18 mouse cellular contexts compared by ENCODE assay signal in genomic region chr8:48507719-48508501, GRCm38 (mm10).
DNase-seq lines count a peak whose midpoint lies in the region; ATAC-seq and TF ChIP-seq lines count a peak whose summit lies in the region.
"Had no signal": no experiment of that assay in that cellular context is flagged by ENCODE, and none has a peak within 500 bp of the region (broad histone marks: within the 10 kb centered on the region; RNA-seq: fewer than 3 reads in every experiment).

No protein-coding gene starts in this region.

- H3K27me3 ChIP-seq in hindbrain, embryonic 14.5 days (ENCODE audit: control insufficient read depth, insufficient read depth, low read length), result no peaks in the 10 kb centered on the region
- H3K27me3 ChIP-seq in hindbrain, embryonic 10.5 days (ENCODE audit: insufficient read depth, poor library complexity, severe bottlenecking), result no peaks in the 10 kb centered on the region
- no peaks in the 10 kb centered on the region for H3K27me3 ChIP-seq in midbrain, embryonic 11.5 days (ENCODE audit: control insufficient read depth, insufficient read depth, low read length)
- no peaks in the 10 kb centered on the region for H3K27me3 ChIP-seq in midbrain, postnatal 0 days (ENCODE audit: insufficient read depth, low read length)
- no peaks in the 10 kb centered on the region for H3K27me3 ChIP-seq in embryonic facial prominence, embryonic 13.5 days
- no peaks in the 10 kb centered on the region for H3K27me3 ChIP-seq in limb, embryonic 12.5 days
- H3K27me3 ChIP-seq: heart, embryonic 15.5 days; intestine, embryonic 15.5 days; stomach, embryonic 15.5 days had no signal

- no peaks in the 10 kb centered on the region for H3K9me3 ChIP-seq in hindbrain, embryonic 14.5 days (ENCODE audit: control insufficient read depth, low read length)
- no peaks in the 10 kb centered on the region for H3K9me3 ChIP-seq in hindbrain, embryonic 10.5 days
- no peaks in the 10 kb centered on the region for H3K9me3 ChIP-seq in midbrain, embryonic 11.5 days (ENCODE audit: control insufficient read depth, low read length)
- H3K9me3 ChIP-seq in midbrain, postnatal 0 days (ENCODE audit: low read length), result no peaks in the 10 kb centered on the region
- H3K9me3 ChIP-seq in embryonic facial prominence, embryonic 13.5 days, result no peaks in the 10 kb centered on the region
- H3K9me3 ChIP-seq in limb, embryonic 12.5 days, result no peaks in the 10 kb centered on the region
- H3K9me3 ChIP-seq: heart, embryonic 15.5 days; intestine, embryonic 15.5 days; stomach, embryonic 15.5 days had no signal

- no peak for DNase-seq in hindbrain, embryonic 14.5 days (ENCODE audit: low spot score)
- no peak for DNase-seq in hindbrain, embryonic 10.5 days (ENCODE audit: low spot score)
- no peak for DNase-seq in midbrain, embryonic 11.5 days (ENCODE audit: low spot score, missing footprints)
- no peak for DNase-seq in midbrain, postnatal 0 days (ENCODE audit: low spot score)
- no peak for DNase-seq in urinary bladder, postnatal 36 days (ENCODE audit: low spot score in 2 of 2)
- DNase-seq: adrenal gland, postnatal 10 days; cerebellum, adult 2 months; lung, adult 2 months; lung, postnatal 4 days; spleen, adult 18-20 months; thymus, postnatal 14 days had no signal

- no peak overlapping the region for H3K9ac ChIP-seq in hindbrain, embryonic 14.5 days
- H3K9ac ChIP-seq in midbrain, embryonic 11.5 days (ENCODE audit: low read length), result no peak overlapping the region
- no peak overlapping the region for H3K9ac ChIP-seq in midbrain, postnatal 0 days (replicated peaks; ENCODE audit: low read length, poor library complexity, severe bottlenecking)
- no peak overlapping the region for H3K9ac ChIP-seq in embryonic facial prominence, embryonic 13.5 days
- H3K9ac ChIP-seq in limb, embryonic 12.5 days (replicated peaks), result no peak overlapping the region
- H3K9ac ChIP-seq: heart, embryonic 15.5 days; intestine, embryonic 15.5 days; stomach, embryonic 15.5 days had no signal

- H3K27ac ChIP-seq in hindbrain, embryonic 14.5 days, result peak overlapping the region; percentile 83; the same call in 1 of the 2 replicates
- no peak overlapping the region for H3K27ac ChIP-seq in hindbrain, embryonic 10.5 days
- H3K27ac ChIP-seq in midbrain, embryonic 11.5 days (ENCODE audit: low read depth, low read length), result no peak overlapping the region
- no peak overlapping the region for H3K27ac ChIP-seq in midbrain, postnatal 0 days (ENCODE audit: low read depth, low read length)
- no peak overlapping the region for H3K27ac ChIP-seq in embryonic facial prominence, embryonic 13.5 days
- H3K27ac ChIP-seq in limb, embryonic 12.5 days, result peak overlapping the region; percentile 35; the same call in 1 of the 2 replicates
- H3K27ac ChIP-seq: heart, embryonic 15.5 days; intestine, embryonic 15.5 days; stomach, embryonic 15.5 days had no signal

- H3K36me3 ChIP-seq in hindbrain, embryonic 14.5 days (replicated peaks; ENCODE audit: control insufficient read depth, insufficient read depth), result no peaks in the 10 kb centered on the region
- H3K36me3 ChIP-seq in hindbrain, embryonic 10.5 days, result peaks cover 21% of the 10 kb centered on the region
- H3K36me3 ChIP-seq in midbrain, embryonic 11.5 days (ENCODE audit: control insufficient read depth, insufficient read depth, low read length), result no peaks in the 10 kb centered on the region
- no peaks in the 10 kb centered on the region for H3K36me3 ChIP-seq in midbrain, postnatal 0 days (ENCODE audit: insufficient read depth, low read length)
- H3K36me3 ChIP-seq in embryonic facial prominence, embryonic 13.5 days, result no peaks in the 10 kb centered on the region
- H3K36me3 ChIP-seq in limb, embryonic 12.5 days, result no peaks in the 10 kb centered on the region
- H3K36me3 ChIP-seq: heart, embryonic 15.5 days; intestine, embryonic 15.5 days; stomach, embryonic 15.5 days had no signal

- H3K4me2 ChIP-seq in hindbrain, embryonic 14.5 days (replicated peaks), result 0 out of 2 replicates have a peak overlapping the region, but pooled peaks have one; percentile 66
- H3K4me2 ChIP-seq in midbrain, embryonic 11.5 days, result no peak overlapping the region
- H3K4me2 ChIP-seq in midbrain, postnatal 0 days (ENCODE audit: low read depth, low read length, poor library complexity, severe bottlenecking), result no peak overlapping the region
- 0 out of 2 replicates have a peak overlapping the region, but pooled peaks have one; percentile 7 for H3K4me2 ChIP-seq in embryonic facial prominence, embryonic 13.5 days
- 0 out of 2 replicates have a peak overlapping the region, but pooled peaks have one; percentile 42 for H3K4me2 ChIP-seq in limb, embryonic 12.5 days
- H3K4me2 ChIP-seq: heart, embryonic 15.5 days; intestine, embryonic 15.5 days had no signal

- 0 out of 2 replicates have a peak, but pooled peaks have one; percentile 36 for ATAC-seq in hindbrain, embryonic 14.5 days (ENCODE audit: low FRiP score)
- ATAC-seq in midbrain, embryonic 11.5 days (ENCODE audit: low FRiP score), result 0 out of 2 replicates have a peak, but pooled peaks have one; percentile 8
- no peak for ATAC-seq in midbrain, postnatal 0 days (ENCODE audit: low FRiP score)
- no peak for ATAC-seq in embryonic facial prominence, embryonic 13.5 days (ENCODE audit: insufficient number of reproducible peaks, insufficient read depth, low FRiP score, low TSS enrichment, low read depth)
- peak; percentile 76; the same call in 1 of the 2 replicates for ATAC-seq in limb, embryonic 12.5 days (ENCODE audit: insufficient number of reproducible peaks, insufficient read depth, low FRiP score, low TSS enrichment, low read depth)
- no peak for ATAC-seq in inflammation-experienced regulatory T-cells, adult 6 months
- ATAC-seq: intestine, embryonic 15.5 days had no signal

- TF ChIP-seq CTCF in midbrain, postnatal 0 days (IDR thresholded peaks at IDR 0.05), result no peak

- WGBS in hindbrain, embryonic 14.5 days, result 75% methylated on average over 10 of the region's 10 CpGs
- 82% methylated on average over 10 of the region's 10 CpGs for WGBS in hindbrain, embryonic 10.5 days
- WGBS in midbrain, embryonic 11.5 days, result 81% methylated on average over 10 of the region's 10 CpGs
- WGBS in midbrain, postnatal 0 days, result 70% methylated on average over 10 of the region's 10 CpGs
- 59% methylated on average over 10 of the region's 10 CpGs for WGBS in embryonic facial prominence, embryonic 13.5 days
- 55% methylated on average over 10 of the region's 10 CpGs for WGBS in limb, embryonic 12.5 days

- H3K4me3 ChIP-seq in hindbrain, embryonic 14.5 days (replicated peaks; ENCODE audit: low read length), result no peak overlapping the region
- no peak overlapping the region for H3K4me3 ChIP-seq in hindbrain, embryonic 10.5 days
- H3K4me3 ChIP-seq in midbrain, embryonic 11.5 days (ENCODE audit: low read depth, low read length), result no peak overlapping the region
- H3K4me3 ChIP-seq in midbrain, postnatal 0 days (ENCODE audit: low read depth, low read length), result no peak overlapping the region
- no peak overlapping the region for H3K4me3 ChIP-seq in embryonic facial prominence, embryonic 13.5 days
- H3K4me3 ChIP-seq in limb, embryonic 12.5 days (replicated peaks), result no peak overlapping the region
- H3K4me3 ChIP-seq: erythroblast, embryonic 14.5 days; heart, embryonic 15.5 days; intestine, embryonic 15.5 days; stomach, embryonic 15.5 days had no signal

- H3K4me1 ChIP-seq in hindbrain, embryonic 14.5 days (replicated peaks; ENCODE audit: control insufficient read depth, insufficient read depth, low read length), result peaks cover 25% of the 10 kb centered on the region
- H3K4me1 ChIP-seq in hindbrain, embryonic 10.5 days (replicated peaks), result peaks cover 19% of the 10 kb centered on the region
- H3K4me1 ChIP-seq in midbrain, embryonic 11.5 days (ENCODE audit: control insufficient read depth, insufficient read depth, low read length), result peaks cover 5% of the 10 kb centered on the region; the same call in 1 of the 2 replicates
- H3K4me1 ChIP-seq in midbrain, postnatal 0 days (ENCODE audit: insufficient read depth, low read length), result no peaks in the 10 kb centered on the region
- peaks cover 33% of the 10 kb centered on the region for H3K4me1 ChIP-seq in embryonic facial prominence, embryonic 13.5 days
- H3K4me1 ChIP-seq in limb, embryonic 12.5 days (replicated peaks), result peaks cover 23% of the 10 kb centered on the region
- H3K4me1 ChIP-seq: stomach, embryonic 15.5 days had no signal

Comparison
In these comparisons a context has a peak if more than half of its experiments do, and no peak if none do; other contexts are left out.
1. ATAC-seq: peak in hindbrain, embryonic 14.5 days (single experiment), midbrain, embryonic 11.5 days (single experiment) and limb, embryonic 12.5 days (single experiment); none in midbrain, postnatal 0 days (single experiment), embryonic facial prominence, embryonic 13.5 days (single experiment) and inflammation-experienced regulatory T-cells, adult 6 months (single experiment).
2. H3K27ac ChIP-seq: peak in hindbrain, embryonic 14.5 days (single experiment) and limb, embryonic 12.5 days (single experiment); none in hindbrain, embryonic 10.5 days (single experiment), midbrain, embryonic 11.5 days (single experiment), midbrain, postnatal 0 days (single experiment) and embryonic facial prominence, embryonic 13.5 days (single experiment).
3. H3K4me2 ChIP-seq: peak in hindbrain, embryonic 14.5 days (single experiment), embryonic facial prominence, embryonic 13.5 days (single experiment) and limb, embryonic 12.5 days (single experiment); none in midbrain, embryonic 11.5 days (single experiment) and midbrain, postnatal 0 days (single experiment).